Mouse (Mus musculus) liver, embryonic 14.5 days (tissue): ENCODE measurements around the gene Slc17a2. TPM values are rescaled to one million over a fixed set of nuclear protein-coding genes. Genes with fewer than 3 reads are reported as not detected.

Experiments
- ATAC-seq: fragments of 200-750 bp; cut with Nextera tagmentation; 2 replicates; pipeline ENCODE4 v1.8.0; 2017; ENCODE audit warnings: moderate number of reproducible peaks, mild to moderate bottlenecking, moderate library complexity; ENCODE audit not compliant: insufficient read depth
- DNase-seq, 3 experiments: peaks; one replicate each; pipeline ENCODE4 v3.0.0-alpha.2; 2012 to 2013; ENCODE audit warnings: low read depth in 3 of 3, low spot score in 3 of 3
- H3K27ac ChIP-seq: fragments of 300-500 bp; sonication (generic); 2 replicates; pipeline ENCODE4 v1.5.1; 2014; ENCODE audit warnings: moderate library complexity, mild to moderate bottlenecking, control low read depth, inconsistent platforms
- H3K27me3 ChIP-seq: fragments of 300-500 bp; sonication (generic); 2 replicates; pipeline ENCODE4 v1.6.1; 2014; ENCODE audit warnings: mild to moderate bottlenecking, low read length, moderate library complexity; ENCODE audit not compliant: control insufficient read depth, insufficient read depth
- H3K36me3 ChIP-seq: fragments of 300-500 bp; sonication (generic); replicated peaks from 2 replicates; pipeline ENCODE4 v1.6.1; 2014; ENCODE audit warnings: low read depth; ENCODE audit not compliant: control insufficient read depth, insufficient read depth
- H3K4me1 ChIP-seq, 2 experiments: fragments of 200-500 bp in 1 of 2; fragments of 300-500 bp in 1 of 2; sonication (generic) in 1 of 2; replicated peaks; 2 replicates each; pipeline ENCODE4 v1.6.1; 2012 to 2014; ENCODE audit warnings: antibody characterized with exemption in 1 of 2, inconsistent platforms in 1 of 2, low read length in 1 of 2; ENCODE audit not compliant: control insufficient read depth in 2 of 2, insufficient read depth in 2 of 2
- H3K4me2 ChIP-seq: fragments of 300-500 bp; sonication (generic); 2 replicates; pipeline ENCODE4 v1.6.1; 2014; ENCODE audit warnings: low read depth, mild to moderate bottlenecking, control low read depth, moderate library complexity
- H3K4me3 ChIP-seq, 2 experiments: fragments of 200-500 bp in 1 of 2; fragments of 300-500 bp in 1 of 2; sonication (generic) in 1 of 2; 2 replicates each; pipeline ENCODE4 v1.5.1; 2012 to 2014; ENCODE audit warnings: low read depth in 2 of 2, low read length in 2 of 2, mild to moderate bottlenecking in 2 of 2, control low read depth in 1 of 2, inconsistent platforms in 1 of 2, moderate library complexity in 1 of 2; ENCODE audit not compliant: insufficient read depth in 1 of 2
- H3K9ac ChIP-seq: fragments of 300-500 bp; sonication (generic); replicated peaks from 2 replicates; pipeline ENCODE4 v1.6.1; 2014; ENCODE audit warnings: mild to moderate bottlenecking, control low read depth, moderate library complexity
- H3K9me3 ChIP-seq: fragments of 300-500 bp; sonication (generic); 2 replicates; pipeline ENCODE4 v1.6.1; 2016; ENCODE audit warnings: low read length, mixed read lengths; ENCODE audit not compliant: control insufficient read depth
- CTCF ChIP-seq: IDR thresholded peaks from 2 replicates; pipeline ENCODE4 v1.5.1; 2016; ENCODE audit warnings: antibody characterized with exemption, low read depth, control low read depth
- EP300 ChIP-seq: IDR thresholded peaks from 2 replicates; pipeline ENCODE4 v1.6.1; 2016; ENCODE audit warnings: antibody characterized with exemption, low read depth
- WGBS: fragments of 180-500 bp; shearing (Covaris S2); extraction: QIAGEN DNeasy Blood & Tissue Kit; methylation state at CpG from one replicate; pipeline ENCODE4 v1.1.7; 2014; ENCODE audit not compliant: insufficient replicate concordance; 5-methylcytosine and 5-hydroxymethylcytosine counted together
- polyA plus RNA-seq, 2 experiments: library from polyadenylated mRNA; depleted of rRNA in 1 of 2; stranded (reverse) in 1 of 2; unstranded in 1 of 2; fragments of >200 nt; fragmentation: Nextera tagmentation in 1 of 2; extraction: Ambion mirVana in 1 of 2; gene quantifications; 2 replicates each; pipeline versions ENCODE4 v1.2.1 to v1.2.3; 2012 to 2014

The Slc17a2 gene
- polyA plus RNA-seq, 2 experiments, result 1.1 to 1.3 TPM

DNA sequence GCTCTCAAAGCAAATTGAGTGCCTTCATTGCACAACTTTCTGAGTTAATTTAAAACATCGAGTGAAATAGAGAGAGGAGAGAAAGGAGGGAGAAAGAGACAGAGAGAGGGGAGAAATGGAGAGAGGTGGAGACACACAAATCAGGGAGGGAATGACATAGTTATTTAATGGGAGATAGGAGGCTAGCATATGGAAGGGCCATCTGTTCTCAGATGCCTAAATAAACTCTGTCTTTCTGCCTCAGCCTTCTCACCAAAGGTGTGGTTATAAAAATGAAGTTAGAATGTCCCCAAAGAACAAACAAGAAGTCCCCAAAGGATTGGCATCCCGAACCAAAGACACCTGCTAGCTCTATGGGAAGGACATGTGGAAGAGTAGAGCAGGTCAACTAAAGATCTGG is 42.5 kb downstream of the Slc17a2 start:
- H3K27ac ChIP-seq, result no peak overlapping the region
- DNase-seq, result no peak
- no peaks in the 10 kb centered on the region for H3K27me3 ChIP-seq
- H3K4me1 ChIP-seq, result no peaks in the 10 kb centered on the region
- H3K9me3 ChIP-seq, result no peaks in the 10 kb centered on the region
- no peak overlapping the region for H3K4me2 ChIP-seq
- 36% methylated on average over 2 of the region's 2 CpGs for WGBS
- ATAC-seq, result no peak
- TF ChIP-seq EP300, result no peak
- no peak for TF ChIP-seq CTCF
- H3K36me3 ChIP-seq, result no peaks in the 10 kb centered on the region
- H3K4me3 ChIP-seq, result no peak overlapping the region
- no peak overlapping the region for H3K9ac ChIP-seq

DNA sequence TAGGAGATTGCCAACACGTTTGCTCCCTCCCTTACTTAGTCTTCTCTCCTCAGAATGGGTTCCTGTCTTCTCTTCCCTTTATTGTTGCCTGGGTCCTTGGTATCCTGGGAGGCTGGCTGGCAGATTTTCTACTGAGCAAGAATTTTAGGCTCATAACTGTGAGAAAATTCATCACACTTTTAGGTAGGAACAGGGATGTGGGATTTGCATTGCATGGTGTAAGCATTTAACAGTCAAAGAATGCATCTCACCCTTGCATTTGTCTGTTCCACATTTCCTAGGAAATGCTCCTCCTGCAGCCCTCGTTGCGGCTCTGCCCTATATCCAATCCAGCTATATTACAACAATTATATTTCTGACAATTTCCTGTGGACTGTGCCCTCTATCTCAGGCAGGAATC is 49.6 kb downstream of the Slc17a2 start:
- WGBS, result 55% methylated on average over 3 of the region's 3 CpGs
- no peaks in the 10 kb centered on the region for H3K27me3 ChIP-seq
- H3K9me3 ChIP-seq, result no peaks in the 10 kb centered on the region
- no peaks in the 10 kb centered on the region for H3K4me1 ChIP-seq
- ATAC-seq (no peak), DNase-seq (no peak)
- no peak overlapping the region for H3K27ac ChIP-seq
- no peaks in the 10 kb centered on the region for H3K36me3 ChIP-seq
- H3K9ac ChIP-seq, result no peak overlapping the region
- H3K4me2 ChIP-seq, result no peak overlapping the region
- TF ChIP-seq CTCF (no peak), EP300 (no peak)
- H3K4me3 ChIP-seq, result no peak overlapping the region

DNA sequence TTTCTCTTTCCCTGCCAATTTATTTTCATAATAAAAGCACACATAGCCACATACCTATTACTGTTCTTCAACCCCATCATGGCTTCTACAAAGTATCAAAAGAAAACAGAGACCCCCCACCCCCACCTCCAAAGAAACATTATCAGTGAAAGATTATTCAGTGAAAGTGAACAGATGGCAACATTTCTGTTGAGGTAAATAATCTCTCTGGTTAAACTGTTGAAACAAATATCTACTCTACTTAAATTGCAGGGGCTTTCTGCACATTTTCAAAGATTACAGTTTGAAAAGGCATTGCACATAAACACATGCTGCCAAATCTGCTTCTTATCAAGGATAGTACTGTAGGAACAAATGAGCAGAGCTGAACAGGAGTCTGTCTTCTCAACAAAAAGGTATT is 55.0 kb downstream of the Slc17a2 start:
- no peak for ATAC-seq
- Histone ChIP-seq H3K27me3 (no peaks in the 10 kb centered on the region), H3K4me2 (no peak overlapping the region)

DNA sequence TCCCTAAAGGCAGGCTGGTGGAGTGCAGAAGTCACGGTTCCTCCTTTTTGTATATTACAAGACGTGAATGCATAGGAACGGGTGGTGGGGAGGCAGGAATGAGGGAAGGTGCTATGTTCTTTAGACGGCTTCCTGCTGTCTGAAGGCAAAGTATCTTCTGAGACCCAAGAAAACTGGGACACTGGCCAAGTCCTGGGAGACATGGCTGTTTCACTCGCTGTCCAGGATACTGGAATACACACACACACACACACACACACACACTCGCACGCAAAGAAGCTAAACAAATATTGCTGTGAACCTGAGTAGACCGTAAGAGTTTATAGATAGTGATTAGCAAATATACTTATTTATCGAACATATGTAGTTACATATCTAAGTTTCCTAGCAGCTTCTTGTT is 57.9 kb downstream of the Slc17a2 start:
- Histone ChIP-seq H3K4me2 (no peak overlapping the region), H3K9ac (no peak overlapping the region), H3K4me1 (peaks cover 0 to 13% of the 10 kb centered on the region in 2 experiments; a peak in 2 of 4 replicates), H3K36me3 (no peaks in the 10 kb centered on the region), H3K9me3 (no peaks in the 10 kb centered on the region), H3K27me3 (no peaks in the 10 kb centered on the region), H3K27ac (no peak overlapping the region), H3K4me3 (no peak overlapping the region)
- ATAC-seq (no peak), DNase-seq (no peak)
- TF ChIP-seq CTCF (no peak), EP300 (no peak)
- WGBS, result 61% methylated on average over 9 of the region's 9 CpGs

More for the DNA sequence above, 55.0 kb downstream of the Slc17a2 start:
- H3K9ac ChIP-seq, result no peak overlapping the region
- TF ChIP-seq CTCF, result no peak
- TF ChIP-seq EP300, result no peak
- H3K36me3 ChIP-seq, result no peaks in the 10 kb centered on the region
- DNase-seq, result no peak
- no peaks in the 10 kb centered on the region for H3K9me3 ChIP-seq
- H3K27ac ChIP-seq, result no peak overlapping the region
- peaks cover 0 to 2% of the 10 kb centered on the region in 2 experiments; a peak in 1 of 4 replicates for H3K4me1 ChIP-seq
- no peak overlapping the region for H3K4me3 ChIP-seq

DNA sequence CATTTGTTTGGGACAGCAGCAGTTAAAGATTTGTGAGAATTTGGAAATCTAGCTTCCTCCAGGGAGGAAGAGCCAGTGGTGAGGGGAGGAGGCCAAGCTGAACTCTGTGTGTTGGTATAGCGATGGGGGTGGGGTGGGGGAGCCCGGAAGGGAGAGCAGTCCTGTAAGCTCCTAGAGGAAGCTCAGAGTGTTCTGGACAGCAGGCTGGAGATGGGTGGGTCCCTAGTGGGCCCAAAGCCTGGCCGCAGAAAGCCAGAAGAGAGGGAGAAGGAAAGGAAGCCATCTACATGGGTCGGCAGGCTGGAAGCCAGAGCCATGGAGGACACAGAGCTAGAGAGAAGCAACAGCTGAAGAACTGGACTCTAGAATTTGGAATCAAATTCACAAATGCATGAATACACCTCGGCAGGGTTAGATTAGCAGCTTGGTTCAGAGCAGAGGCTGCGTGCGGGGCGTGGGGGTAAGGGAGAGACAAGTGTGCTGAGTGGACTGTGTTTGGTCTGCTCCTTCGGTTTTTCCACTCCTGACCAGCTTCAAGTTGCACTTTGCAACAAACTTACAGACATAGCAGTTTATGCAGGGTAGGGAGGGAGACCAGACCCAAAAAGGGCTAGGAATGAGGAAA is 59.4 kb downstream of the Slc17a2 start:
- H3K9me3 ChIP-seq, result no peaks in the 10 kb centered on the region
- H3K27me3 ChIP-seq, result no peaks in the 10 kb centered on the region
- no peak for ATAC-seq
- no peak overlapping the region for H3K9ac ChIP-seq
- DNase-seq, result no peak
- TF ChIP-seq EP300 (no peak), CTCF (no peak)
- H3K36me3 ChIP-seq, result no peaks in the 10 kb centered on the region
- 53% methylated on average over 9 of the region's 9 CpGs for WGBS
- H3K4me1 ChIP-seq, result peaks cover 0 to 18% of the 10 kb centered on the region in 2 experiments; a peak in 2 of 4 replicates
- H3K27ac ChIP-seq, result no peak overlapping the region
- H3K4me3 ChIP-seq, result no peak overlapping the region
- peak overlapping the region; percentile 25; the same call in 1 of the 2 replicates for H3K4me2 ChIP-seq
